Mouse (Mus musculus) midbrain, embryonic 15.5 days (tissue): ENCODE measurements at regions not wholly inside any gene's neighbourhood (a gene's known extent, or its start where the extent isn't known, plus 50 kb on each side); places are given as distances from the start of the nearest gene placed in this dataset.

Source experiments
- ATAC-seq: fragments of 200-750 bp; cut with Nextera tagmentation; replicated peaks from 2 replicates; pipeline ENCODE4 v1.8.0; 2017; ENCODE audit warnings: moderate TSS enrichment
- H3K27ac ChIP-seq: fragments of 300-500 bp; sonication (generic); 2 replicates; pipeline ENCODE4 v1.5.1; 2015; ENCODE audit warnings: mild to moderate bottlenecking, inconsistent platforms
- H3K27me3 ChIP-seq: fragments of 300-500 bp; sonication (generic); replicated peaks from 2 replicates; pipeline ENCODE4 v1.6.1; 2015; ENCODE audit warnings: inconsistent platforms
- H3K36me3 ChIP-seq: fragments of 300-500 bp; sonication (generic); replicated peaks from 2 replicates; pipeline ENCODE4 v1.6.1; 2015; ENCODE audit warnings: inconsistent platforms
- H3K4me1 ChIP-seq: fragments of 300-500 bp; sonication (generic); 2 replicates; pipeline ENCODE4 v1.6.1; 2015; ENCODE audit warnings: inconsistent platforms
- H3K4me2 ChIP-seq: fragments of 300-500 bp; sonication (generic); 2 replicates; pipeline ENCODE4 v1.6.1; 2015; ENCODE audit warnings: inconsistent platforms, mild to moderate bottlenecking, moderate library complexity
- H3K4me3 ChIP-seq: fragments of 300-500 bp; sonication (generic); 2 replicates; pipeline ENCODE4 v1.5.1; 2015; ENCODE audit warnings: mild to moderate bottlenecking, inconsistent platforms
- H3K9ac ChIP-seq: fragments of 300-500 bp; sonication (generic); 2 replicates; pipeline ENCODE4 v1.6.1; 2015; ENCODE audit warnings: mild to moderate bottlenecking, inconsistent platforms
- H3K9me3 ChIP-seq: fragments of 300-500 bp; sonication (generic); 2 replicates; pipeline ENCODE4 v1.6.1; 2016; ENCODE audit warnings: inconsistent platforms
- WGBS: fragments of 180-500 bp; shearing (Covaris S2); methylation state at CpG from one replicate; pipeline ENCODE4 v1.1.7; 2015; ENCODE audit warnings: mixed read lengths; 5-methylcytosine and 5-hydroxymethylcytosine counted together

GRCm38 (mm10) chr10:95054869-95055268 is 110.2 kb upstream of the Plxnc1 start:
- Histone ChIP-seq H3K27me3 (no peaks in the 10 kb centered on the region), H3K36me3 (no peaks in the 10 kb centered on the region), H3K9ac (no peak overlapping the region), H3K9me3 (no peaks in the 10 kb centered on the region), H3K27ac (no peak overlapping the region), H3K4me3 (no peak overlapping the region), H3K4me1 (peaks cover 21% of the 10 kb centered on the region), H3K4me2 (no peak overlapping the region)
- 91% methylated on average over 3 of the region's 3 CpGs for WGBS
- ATAC-seq, result no peak

- H3K9ac ChIP-seq, result no peak overlapping the region
- H3K4me2 ChIP-seq, result no peak overlapping the region
- H3K9me3 ChIP-seq, result no peaks in the 10 kb centered on the region
- no peak for ATAC-seq
- H3K4me3 ChIP-seq, result no peak overlapping the region
- H3K4me1 ChIP-seq, result 0 out of 2 replicates have a peak, but pooled peaks cover 3% of the 10 kb centered on the region
- H3K27ac ChIP-seq, result no peak overlapping the region
- 94% methylated on average over 5 of the region's 5 CpGs for WGBS
- H3K36me3 ChIP-seq, result no peaks in the 10 kb centered on the region
- no peaks in the 10 kb centered on the region for H3K27me3 ChIP-seq
Measured at GRCm38 (mm10) chr10:95048790-95049189, 104.2 kb upstream of the Plxnc1 start.

- Histone ChIP-seq H3K4me1 (peaks cover 8% of the 10 kb centered on the region; the same call in 1 of the 2 replicates), H3K27ac (no peak overlapping the region), H3K27me3 (no peaks in the 10 kb centered on the region), H3K4me3 (no peak overlapping the region), H3K4me2 (no peak overlapping the region), H3K9me3 (no peaks in the 10 kb centered on the region), H3K36me3 (no peaks in the 10 kb centered on the region), H3K9ac (no peak overlapping the region)
- 40% methylated on average over 7 of the region's 7 CpGs for WGBS
- no peak for ATAC-seq
Measured at GRCm38 (mm10) chr10:95043978-95044377, 99.3 kb upstream of the Plxnc1 start.

- Histone ChIP-seq H3K9ac (no peak overlapping the region), H3K27me3 (no peaks in the 10 kb centered on the region), H3K27ac (peak overlapping the region; percentile 75), H3K4me3 (no peak overlapping the region), H3K4me1 (peaks cover 8% of the 10 kb centered on the region; the same call in 1 of the 2 replicates), H3K9me3 (no peaks in the 10 kb centered on the region), H3K36me3 (no peaks in the 10 kb centered on the region), H3K4me2 (no peak overlapping the region)
- 46% methylated on average over 6 of the region's 6 CpGs for WGBS
- ATAC-seq, result peak; percentile 71
Measured at GRCm38 (mm10) chr10:95040258-95040895, 95.7 kb upstream of the Plxnc1 start.

GRCm38 (mm10) chr10:95036043-95036697 is 91.5 kb upstream of the Plxnc1 start:
- ATAC-seq, result no peak
- H3K4me2 ChIP-seq, result no peak overlapping the region
- H3K27me3 ChIP-seq, result no peaks in the 10 kb centered on the region
- no peaks in the 10 kb centered on the region for H3K9me3 ChIP-seq
- 76% methylated on average over 4 of the region's 4 CpGs for WGBS
- H3K4me1 ChIP-seq, result peaks cover 5% of the 10 kb centered on the region; the same call in 1 of the 2 replicates
- no peaks in the 10 kb centered on the region for H3K36me3 ChIP-seq
- H3K9ac ChIP-seq, result no peak overlapping the region
- no peak overlapping the region for H3K4me3 ChIP-seq
- no peak overlapping the region for H3K27ac ChIP-seq

GRCm38 (mm10) chr10:95035371-95035770 is 90.7 kb upstream of the Plxnc1 start:
- Histone ChIP-seq H3K27ac (no peak overlapping the region), H3K4me3 (no peak overlapping the region), H3K9me3 (no peaks in the 10 kb centered on the region), H3K4me1 (peaks cover 5% of the 10 kb centered on the region; the same call in 1 of the 2 replicates), H3K4me2 (no peak overlapping the region), H3K36me3 (no peaks in the 10 kb centered on the region), H3K9ac (no peak overlapping the region), H3K27me3 (no peaks in the 10 kb centered on the region)
- WGBS, result 50% methylated on average over 3 of the region's 3 CpGs
- no peak for ATAC-seq

GRCm38 (mm10) chr10:95034566-95034965 is 89.9 kb upstream of the Plxnc1 start:
- no peak for ATAC-seq

GRCm38 (mm10) chr10:95032760-95033716 is 88.4 kb upstream of the Plxnc1 start:
- no peak overlapping the region for H3K27ac ChIP-seq
- ATAC-seq, result no peak

More at GRCm38 (mm10) chr10:95034566-95034965, 89.9 kb upstream of the Plxnc1 start:
- Histone ChIP-seq H3K9me3 (no peaks in the 10 kb centered on the region), H3K9ac (no peak overlapping the region), H3K4me2 (no peak overlapping the region), H3K36me3 (no peaks in the 10 kb centered on the region), H3K4me3 (no peak overlapping the region), H3K27ac (no peak overlapping the region), H3K27me3 (no peaks in the 10 kb centered on the region), H3K4me1 (no peaks in the 10 kb centered on the region)
- WGBS, result 82% methylated on average over 5 of the region's 5 CpGs

GRCm38 (mm10) chr10:95031371-95031770 is 86.7 kb upstream of the Plxnc1 start:
- Histone ChIP-seq H3K27me3 (no peaks in the 10 kb centered on the region), H3K4me1 (no peaks in the 10 kb centered on the region), H3K9me3 (no peaks in the 10 kb centered on the region), H3K4me2 (no peak overlapping the region), H3K27ac (no peak overlapping the region), H3K4me3 (no peak overlapping the region), H3K36me3 (no peaks in the 10 kb centered on the region), H3K9ac (no peak overlapping the region)
- no peak for ATAC-seq
- WGBS, result 97% methylated on average over 2 of the region's 2 CpGs

More at GRCm38 (mm10) chr10:95032760-95033716, 88.4 kb upstream of the Plxnc1 start:
- no peak overlapping the region for H3K9ac ChIP-seq
- H3K4me3 ChIP-seq, result no peak overlapping the region
- H3K27me3 ChIP-seq, result no peaks in the 10 kb centered on the region
- 81% methylated on average over 14 of the region's 14 CpGs for WGBS
- H3K9me3 ChIP-seq, result no peaks in the 10 kb centered on the region
- no peaks in the 10 kb centered on the region for H3K4me1 ChIP-seq
- H3K4me2 ChIP-seq, result no peak overlapping the region
- H3K36me3 ChIP-seq, result no peaks in the 10 kb centered on the region

- H3K9ac ChIP-seq, result no peak overlapping the region
- H3K36me3 ChIP-seq, result no peaks in the 10 kb centered on the region
- no peaks in the 10 kb centered on the region for H3K4me1 ChIP-seq
- no peak overlapping the region for H3K4me3 ChIP-seq
- H3K9me3 ChIP-seq, result no peaks in the 10 kb centered on the region
- no peak for ATAC-seq
- H3K4me2 ChIP-seq, result no peak overlapping the region
- H3K27ac ChIP-seq, result no peak overlapping the region
- H3K27me3 ChIP-seq, result no peaks in the 10 kb centered on the region
- 92% methylated on average over 5 of the region's 5 CpGs for WGBS
Measured at GRCm38 (mm10) chr10:95030801-95031200, 86.2 kb upstream of the Plxnc1 start.

GRCm38 (mm10) chr10:95029554-95029953 is 84.9 kb upstream of the Plxnc1 start:
- Histone ChIP-seq H3K27me3 (no peaks in the 10 kb centered on the region), H3K4me1 (no peaks in the 10 kb centered on the region), H3K4me3 (no peak overlapping the region), H3K9ac (no peak overlapping the region), H3K36me3 (no peaks in the 10 kb centered on the region), H3K27ac (no peak overlapping the region), H3K9me3 (no peaks in the 10 kb centered on the region), H3K4me2 (no peak overlapping the region)
- ATAC-seq, result no peak
- WGBS, result 84% methylated on average over 3 of the region's 3 CpGs
